Mouse (Mus musculus) thymus, adult 2 months (tissue): ENCODE data around the gene Evi5. TPM values are rescaled to one million over a fixed set of nuclear protein-coding genes. Genes with fewer than 3 reads are reported as not detected.

Experiments
- DNase-seq: peaks from one replicate; pipeline ENCODE4 v3.0.0; 2021
- H3K27ac ChIP-seq: fragments of 200-500 bp; 2 replicates; pipeline ENCODE4 v1.5.1; 2012; ENCODE audit warnings: low read length, control low read depth; ENCODE audit not compliant: control insufficient read depth, insufficient read depth
- H3K27me3 ChIP-seq: fragments of 200-500 bp; 2 replicates; pipeline ENCODE4 v1.6.1; 2012; ENCODE audit warnings: mild to moderate bottlenecking, low read length, moderate library complexity, mixed read lengths; ENCODE audit not compliant: control insufficient read depth, insufficient read depth
- H3K36me3 ChIP-seq: fragments of 200-500 bp; 2 replicates; pipeline ENCODE4 v1.6.1; 2012; ENCODE audit warnings: mild to moderate bottlenecking, low read length, moderate library complexity; ENCODE audit not compliant: control insufficient read depth, insufficient read depth
- H3K4me1 ChIP-seq: fragments of 200-500 bp; replicated peaks from 2 replicates; pipeline ENCODE4 v1.6.1; 2012; ENCODE audit warnings: low read length; ENCODE audit not compliant: control insufficient read depth, insufficient read depth
- H3K4me3 ChIP-seq: fragments of 200-500 bp; 2 replicates; pipeline ENCODE4 v1.5.1; 2012; ENCODE audit warnings: mild to moderate bottlenecking, low read length, control low read depth, moderate library complexity; ENCODE audit not compliant: control insufficient read depth, insufficient read depth
- CTCF ChIP-seq: fragments of 200-500 bp; IDR thresholded peaks from 2 replicates; pipeline ENCODE4 v1.5.1; 2012; ENCODE audit warnings: mild to moderate bottlenecking, control low read depth, low read length, moderate library complexity, borderline replicate concordance; ENCODE audit not compliant: control insufficient read depth, poor library complexity, insufficient read depth; ENCODE audit errors: extremely low read depth
- POLR2A ChIP-seq: fragments of 200-500 bp; IDR thresholded peaks from 2 replicates; pipeline ENCODE4 v1.6.1; 2012; ENCODE audit warnings: mild to moderate bottlenecking, low read length, control low read depth, moderate library complexity; ENCODE audit not compliant: control insufficient read depth, poor library complexity, insufficient read depth; ENCODE audit errors: extremely low read depth
- WGBS: fragments of 180-500 bp; shearing (Covaris S2); methylation state at CpG from one replicate; pipeline ENCODE4 v1.1.7; 2018; 5-methylcytosine and 5-hydroxymethylcytosine counted together
- polyA plus RNA-seq: library from polyadenylated mRNA; depleted of rRNA; stranded (reverse); fragments of >200 nt; gene quantifications from 2 replicates; pipeline ENCODE4 v1.2.3, GENCODE M21; 2012

Evi5 gene
- polyA plus RNA-seq, 1 experiment, result 2.5 TPM

GRCm38 (mm10) chr5:107847349-107847748 is 27.6 kb downstream of the Evi5 start:
- Histone ChIP-seq H3K36me3 (no peaks in the 10 kb centered on the region), H3K4me1 (no peaks in the 10 kb centered on the region), H3K27ac (no peak overlapping the region), H3K27me3 (no peaks in the 10 kb centered on the region), H3K4me3 (no peak overlapping the region)
- no peak for DNase-seq
- WGBS, result 93% methylated on average over 5 of the region's 5 CpGs
- no peak for TF ChIP-seq CTCF
- TF ChIP-seq POLR2A, result no peak

- Histone ChIP-seq H3K27ac (no peak overlapping the region), H3K36me3 (no peaks in the 10 kb centered on the region), H3K4me3 (no peak overlapping the region), H3K4me1 (0 out of 2 replicates have a peak, but pooled peaks cover 2% of the 10 kb centered on the region), H3K27me3 (no peaks in the 10 kb centered on the region)
- DNase-seq, result peak; percentile 20
- 46% methylated on average over 5 of the region's 5 CpGs for WGBS
- no peak for TF ChIP-seq POLR2A
- no peak for TF ChIP-seq CTCF
Measured at GRCm38 (mm10) chr5:107840549-107841238, 34.2 kb downstream of the Evi5 start.

GRCm38 (mm10) chr5:107838891-107839644 is 35.8 kb downstream of the Evi5 start:
- 48% methylated on average over 3 of the region's 3 CpGs for whole genome bisulfite sequencing
- Histone ChIP-seq H3K4me1 (0 out of 2 replicates have a peak, but pooled peaks cover 2% of the 10 kb centered on the region), H3K27ac (no peak overlapping the region), H3K4me3 (no peak overlapping the region), H3K36me3 (no peaks in the 10 kb centered on the region), H3K27me3 (no peaks in the 10 kb centered on the region)
- no peak for TF ChIP-seq CTCF
- no peak for TF ChIP-seq POLR2A
- no peak for DNase-seq

GRCm38 (mm10) chr5:107834287-107834686 is 40.6 kb downstream of the Evi5 start:
- Histone ChIP-seq H3K4me3 (no peak overlapping the region), H3K36me3 (no peaks in the 10 kb centered on the region), H3K4me1 (no peaks in the 10 kb centered on the region), H3K27ac (no peak overlapping the region), H3K27me3 (no peaks in the 10 kb centered on the region)
- no peak for DNase-seq
- WGBS, result 93% methylated on average over 1 of the region's 1 CpGs
- TF ChIP-seq POLR2A (no peak), CTCF (no peak)

- H3K27ac ChIP-seq, result no peak overlapping the region
- no peak for TF ChIP-seq POLR2A
- no peak for TF ChIP-seq CTCF
- no peaks in the 10 kb centered on the region for H3K36me3 ChIP-seq
- no peak overlapping the region for H3K4me3 ChIP-seq
- DNase-seq, result no peak
- H3K4me1 ChIP-seq, result no peaks in the 10 kb centered on the region
- H3K27me3 ChIP-seq, result no peaks in the 10 kb centered on the region
- WGBS, result 87% methylated on average over 3 of the region's 3 CpGs
Measured at GRCm38 (mm10) chr5:107831351-107831750, 43.6 kb downstream of the Evi5 start.

- DNase-seq, result no peak
- Histone ChIP-seq H3K36me3 (no peaks in the 10 kb centered on the region), H3K27ac (no peak within 1 kb of the TSS), H3K4me3 (no peak within 1 kb of the TSS), H3K27me3 (no peaks in the 10 kb centered on the region), H3K4me1 (no peaks in the 10 kb centered on the region)
- TF ChIP-seq CTCF (no peak), POLR2A (no peak)
- 99% methylated on average over 22 of the region's 22 CpGs for WGBS
Measured at GRCm38 (mm10) chr5:107829998-107830560, 44.8 kb downstream of the Evi5 start, which contains the start of gene Ube2d2b. Gene Ube2d2b, plus strand, starts transcription at chr5:107830099.
